Mouse (Mus musculus) kidney, adult 2 months (tissue): ENCODE measurements around the gene Fbxl2.

Experiments used
- CTCF ChIP-seq: fragments of 200-500 bp; conservative IDR thresholded peaks from 2 replicates; pipeline ENCODE4 v1.5.1; 2011; ENCODE audit warnings: low read depth, mild to moderate bottlenecking, control low read depth, low read length, moderate library complexity, mixed read lengths; ENCODE audit not compliant: insufficient read depth, insufficient read length
- POLR2A ChIP-seq: fragments of 200-500 bp; IDR thresholded peaks from one replicate; pipeline ENCODE4 v1.6.1; 2011; ENCODE audit warnings: low read depth, low read length, control low read depth

GRCm38 (mm10) chr9:114025182-114025581 lies 20.8 kb downstream of the Fbxl2 start:
- TF ChIP-seq CTCF (no peak), POLR2A (no peak)
